Mouse (Mus musculus) embryonic facial prominence, embryonic 15.5 days (tissue): Measurements from ENCODE around the gene H2al1e. TPM values are rescaled to one million over a fixed set of nuclear protein-coding genes. Genes with fewer than 3 reads are reported as not detected.

Source experiments
- polyA plus RNA-seq: library from polyadenylated mRNA; unstranded; fragments of >200 nt; fragmentation: Nextera tagmentation; extraction: Ambion mirVana; gene quantifications from 2 replicates; pipeline ENCODE4 v1.2.1, GENCODE M21; 2015

Gene H2al1e
- polyA plus RNA-seq, 1 experiment from 2014 or later = not detected

Other genes starting within 250 kb of the H2al1e start
- gene H2al1a, start 12.7 kb upstream of the H2al1e start, polyA plus RNA-seq = not detected in 2 replicates
- gene H2al1b, start 9.5 kb upstream of the H2al1e start, polyA plus RNA-seq = not detected in 2 replicates
- gene H2al1c, start 6.3 kb upstream of the H2al1e start, polyA plus RNA-seq = not detected in 2 replicates
- gene H2al1d, start 3.1 kb upstream of the H2al1e start, polyA plus RNA-seq = not detected in 2 replicates
- gene H2al1f, start 3.2 kb downstream of the H2al1e start, polyA plus RNA-seq = not detected in 2 replicates
- not detected in 2 replicates for gene H2al1g, start 6.3 kb downstream of the H2al1e start, polyA plus RNA-seq
- not detected in 2 replicates for gene H2al1h, start 9.6 kb downstream of the H2al1e start, polyA plus RNA-seq
- gene H2al1i, start 12.7 kb downstream of the H2al1e start, polyA plus RNA-seq = not detected in 2 replicates
- gene H2al1j, start 15.9 kb downstream of the H2al1e start, polyA plus RNA-seq = not detected in 2 replicates